Mouse (Mus musculus) olfactory bulb, adult 2 months (tissue): Measurements from ENCODE around the gene Phlda2. TPM values are rescaled to one million over a fixed set of nuclear protein-coding genes. Genes with fewer than 3 reads are reported as not detected.

Source experiments
- H3K27ac ChIP-seq: fragments of 200-500 bp; 2 replicates; pipeline ENCODE4 v1.5.1; 2012; ENCODE audit warnings: low read depth, low read length; ENCODE audit not compliant: insufficient read depth
- H3K4me1 ChIP-seq: fragments of 200-500 bp; 2 replicates; pipeline ENCODE4 v1.6.1; 2012; ENCODE audit warnings: low read length; ENCODE audit not compliant: control insufficient read depth, insufficient read depth
- H3K4me3 ChIP-seq: fragments of 200-500 bp; 2 replicates; pipeline ENCODE4 v1.5.1; 2012; ENCODE audit warnings: mild to moderate bottlenecking, low read depth, low read length, moderate library complexity; ENCODE audit not compliant: insufficient read depth
- CTCF ChIP-seq: fragments of 200-500 bp; IDR thresholded peaks from 2 replicates; pipeline ENCODE4 v1.5.1; 2012; ENCODE audit warnings: low read depth, mild to moderate bottlenecking, low read length, moderate library complexity; ENCODE audit not compliant: insufficient read depth
- POLR2A ChIP-seq: fragments of 200-500 bp; IDR thresholded peaks from 2 replicates; pipeline ENCODE4 v1.6.1; 2012; ENCODE audit warnings: mild to moderate bottlenecking, low read depth, low read length, moderate library complexity; ENCODE audit not compliant: insufficient read depth
- WGBS: fragments of 180-500 bp; shearing (Covaris S2); methylation state at CpG from one replicate; pipeline ENCODE4 v1.1.7; 2018; 5-methylcytosine and 5-hydroxymethylcytosine counted together
- polyA plus RNA-seq: library from polyadenylated mRNA; stranded (reverse); fragments of >200 nt; gene quantifications from 2 replicates; pipeline ENCODE4 v1.2.4, GENCODE M21; 2012; ENCODE audit warnings: low replicate concordance; ENCODE audit not compliant: missing spikeins, insufficient read depth, insufficient read length

Gene Phlda2
- polyA plus RNA-seq, 1 experiment: not detected

GRCm38 (mm10) chr7:143489735-143490134 is 13.2 kb downstream of the Phlda2 start:
- WGBS: 90% methylated on average over 6 of the region's 6 CpGs
- Histone ChIP-seq H3K4me1 (no peaks in the 10 kb centered on the region), H3K4me3 (no peak overlapping the region), H3K27ac (no peak overlapping the region)
- TF ChIP-seq POLR2A: no peak
- no peak for TF ChIP-seq CTCF

- 24% methylated on average over 6 of the region's 6 CpGs for WGBS
- Histone ChIP-seq H3K4me3 (no peak overlapping the region), H3K27ac (no peak overlapping the region), H3K4me1 (peaks cover 2% of the 10 kb centered on the region; the same call in 1 of the 2 replicates)
- TF ChIP-seq POLR2A (no peak), CTCF (no peak)
Observed at GRCm38 (mm10) chr7:143482541-143482940, 20.4 kb downstream of the Phlda2 start.

- no peak overlapping the region for H3K27ac ChIP-seq
- WGBS: 60% methylated on average over 5 of the region's 5 CpGs
Observed at GRCm38 (mm10) chr7:143481806-143482387, 21.1 kb downstream of the Phlda2 start.

GRCm38 (mm10) chr7:143480498-143480897 is 22.5 kb downstream of the Phlda2 start:
- no peak overlapping the region for H3K27ac ChIP-seq
- no peak overlapping the region for H3K4me3 ChIP-seq
- WGBS: 35% methylated on average over 13 of the region's 13 CpGs
- peaks cover 2% of the 10 kb centered on the region; the same call in 1 of the 2 replicates for H3K4me1 ChIP-seq
- TF ChIP-seq POLR2A: no peak
- TF ChIP-seq CTCF: no peak

More at GRCm38 (mm10) chr7:143481806-143482387, 21.1 kb downstream of the Phlda2 start:
- TF ChIP-seq CTCF (no peak), POLR2A (no peak)
- no peak overlapping the region for H3K4me3 ChIP-seq
- peaks cover 2% of the 10 kb centered on the region; the same call in 1 of the 2 replicates for H3K4me1 ChIP-seq

GRCm38 (mm10) chr7:143477800-143478199 is 25.1 kb downstream of the Phlda2 start:
- WGBS: 91% methylated on average over 5 of the region's 5 CpGs
- no peak overlapping the region for H3K27ac ChIP-seq
- TF ChIP-seq POLR2A: no peak
- no peak for TF ChIP-seq CTCF
- H3K4me3 ChIP-seq: no peak overlapping the region
- peaks cover 2% of the 10 kb centered on the region; the same call in 1 of the 2 replicates for H3K4me1 ChIP-seq

GRCm38 (mm10) chr7:143476702-143477335 is 26.1 kb downstream of the Phlda2 start:
- no peaks in the 10 kb centered on the region for H3K4me1 ChIP-seq
- no peak overlapping the region for H3K27ac ChIP-seq
- TF ChIP-seq CTCF (no peak), POLR2A (no peak)
- 89% methylated on average over 3 of the region's 3 CpGs for WGBS
- H3K4me3 ChIP-seq: no peak overlapping the region

GRCm38 (mm10) chr7:143475876-143476275 is 27.1 kb downstream of the Phlda2 start:
- H3K27ac ChIP-seq: no peak overlapping the region
- no peak overlapping the region for H3K4me3 ChIP-seq
- no peak for TF ChIP-seq POLR2A
- no peak for TF ChIP-seq CTCF
- WGBS: 74% methylated on average over 11 of the region's 11 CpGs
- no peaks in the 10 kb centered on the region for H3K4me1 ChIP-seq

- H3K27ac ChIP-seq: no peak overlapping the region
- 36% methylated on average over 10 of the region's 10 CpGs for WGBS
- TF ChIP-seq CTCF: no peak
Observed at GRCm38 (mm10) chr7:143474811-143475210, 28.1 kb downstream of the Phlda2 start.

GRCm38 (mm10) chr7:143473347-143474101 is 29.4 kb downstream of the Phlda2 start, which contains the start of gene Slc22a18:
Slc22a18 (plus strand) TSS chr7:143473736.
- Histone ChIP-seq H3K4me3 (no peak within 1 kb of the TSS), H3K4me1 (no peaks in the 10 kb centered on the region), H3K27ac (no peak within 1 kb of the TSS)
- WGBS: 33% methylated on average over 4 of the region's 4 CpGs
- TF ChIP-seq POLR2A (no peak), CTCF (no peak)

More at GRCm38 (mm10) chr7:143474811-143475210, 28.1 kb downstream of the Phlda2 start:
- Histone ChIP-seq H3K4me3 (no peak overlapping the region), H3K4me1 (no peaks in the 10 kb centered on the region)
